Mouse (Mus musculus) MEL (cell line): ENCODE measurements around the gene Treh.

ENCODE experiments used
- MAX ChIP-seq: IDR thresholded peaks from 2 replicates; pipeline ENCODE4 v1.6.1; 2011; ENCODE audit warnings: low read length, improper control_type of control experiment
- POLR2A ChIP-seq, 2 experiments: IDR thresholded peaks; 2 replicates each; pipeline ENCODE4 v1.6.1; 2011 to 2012; ENCODE audit warnings: low read length in 2 of 2, mild to moderate bottlenecking in 2 of 2, control low read depth in 1 of 2, improper control_type of control experiment in 1 of 2, low read depth in 1 of 2, moderate library complexity in 1 of 2; ENCODE audit not compliant: control insufficient read depth in 1 of 2, insufficient read depth in 1 of 2, poor library complexity in 1 of 2

GRCm38 (mm10) chr9:44673005-44673404 lies at the start of gene Treh:
- no peak for TF ChIP-seq POLR2A (IDR thresholded peaks at IDR 0.05; ENCODE audit: control insufficient read depth in 1 of 2, insufficient read depth in 1 of 2, low read depth in 1 of 2, low read length in 2 of 2, poor library complexity in 1 of 2)
- TF ChIP-seq MAX = no peak
